Mouse (Mus musculus) thymus, adult 18-20 months (tissue): ENCODE measurements around the gene Cel.

Experiments used
- DNase-seq, 2 experiments: peaks; one replicate each; pipeline ENCODE4 v3.0.0; 2022; ENCODE audit warnings: mixed read lengths in 2 of 2

Gene Cel

DNA sequence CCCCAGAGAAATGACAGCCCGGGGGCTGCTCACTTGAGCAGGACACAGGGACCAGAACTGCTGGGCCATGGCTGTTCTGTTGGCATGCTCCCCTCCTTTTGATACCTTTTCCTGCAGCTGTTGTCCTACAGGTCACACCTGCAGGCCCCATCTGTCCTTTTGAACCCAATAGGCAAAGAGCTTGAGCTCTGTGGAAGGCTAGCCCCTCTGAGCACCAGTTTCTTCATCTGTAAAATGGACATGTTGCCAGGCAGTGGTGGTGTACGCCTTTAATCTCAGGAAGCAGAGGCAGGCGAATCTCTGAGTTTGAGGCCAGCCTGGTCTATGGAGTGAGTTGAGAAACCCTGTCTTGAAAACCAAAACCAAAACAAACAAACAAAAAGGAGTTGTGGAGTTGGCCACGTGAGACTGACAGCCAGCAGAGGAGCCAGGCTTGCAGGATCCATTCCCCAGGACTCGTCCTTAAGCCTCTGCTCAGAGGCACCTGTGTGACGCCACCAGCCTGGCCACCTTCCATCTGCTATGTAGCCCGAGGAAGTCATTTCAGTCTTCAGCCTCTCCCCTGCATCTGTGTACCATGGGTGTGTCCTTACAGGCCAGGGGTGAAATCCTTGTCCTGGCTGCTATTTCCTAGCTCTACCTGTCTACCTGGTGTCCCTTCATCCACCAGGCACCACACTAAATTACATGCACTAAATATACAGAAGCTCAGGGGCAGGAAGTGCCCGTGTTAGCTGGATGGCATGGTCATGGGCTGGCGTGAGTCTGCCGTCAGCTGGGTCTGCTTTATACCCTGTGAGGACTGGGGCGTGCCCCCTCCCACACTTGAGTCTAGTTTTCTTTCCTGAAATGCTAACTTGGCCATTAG, 26.2 kb downstream of the Cel start:
- DNase-seq, result no peak

- DNase-seq, result no peak
These were observed 27.0 kb downstream of the Cel start for GRCm38 (mm10) chr2:28536166-28536565.

DNA sequence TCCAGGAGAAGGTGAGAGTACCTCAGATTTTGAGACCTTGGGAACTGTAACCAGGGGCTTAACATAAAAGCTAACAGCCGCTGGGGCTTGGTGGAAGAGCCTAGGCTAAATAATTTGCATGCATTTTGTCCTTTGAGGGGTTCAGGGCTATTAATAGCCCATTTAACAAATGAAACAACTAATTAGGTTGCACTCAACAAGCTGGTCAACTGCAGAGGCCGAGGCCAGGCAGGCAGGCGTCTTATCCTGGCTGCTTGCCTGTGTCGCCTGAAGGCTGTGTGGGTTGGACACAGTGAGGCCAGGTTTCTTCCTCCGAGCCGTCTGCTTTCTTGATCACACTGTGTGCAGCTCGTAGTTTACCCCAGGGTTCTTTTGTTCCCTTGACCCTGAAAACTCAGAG, 27.6 kb downstream of the Cel start:
- DNase-seq, result no peak

GRCm38 (mm10) chr2:28535263-28535540, 28.0 kb downstream of the Cel start:
- DNase-seq, result no peak

DNA sequence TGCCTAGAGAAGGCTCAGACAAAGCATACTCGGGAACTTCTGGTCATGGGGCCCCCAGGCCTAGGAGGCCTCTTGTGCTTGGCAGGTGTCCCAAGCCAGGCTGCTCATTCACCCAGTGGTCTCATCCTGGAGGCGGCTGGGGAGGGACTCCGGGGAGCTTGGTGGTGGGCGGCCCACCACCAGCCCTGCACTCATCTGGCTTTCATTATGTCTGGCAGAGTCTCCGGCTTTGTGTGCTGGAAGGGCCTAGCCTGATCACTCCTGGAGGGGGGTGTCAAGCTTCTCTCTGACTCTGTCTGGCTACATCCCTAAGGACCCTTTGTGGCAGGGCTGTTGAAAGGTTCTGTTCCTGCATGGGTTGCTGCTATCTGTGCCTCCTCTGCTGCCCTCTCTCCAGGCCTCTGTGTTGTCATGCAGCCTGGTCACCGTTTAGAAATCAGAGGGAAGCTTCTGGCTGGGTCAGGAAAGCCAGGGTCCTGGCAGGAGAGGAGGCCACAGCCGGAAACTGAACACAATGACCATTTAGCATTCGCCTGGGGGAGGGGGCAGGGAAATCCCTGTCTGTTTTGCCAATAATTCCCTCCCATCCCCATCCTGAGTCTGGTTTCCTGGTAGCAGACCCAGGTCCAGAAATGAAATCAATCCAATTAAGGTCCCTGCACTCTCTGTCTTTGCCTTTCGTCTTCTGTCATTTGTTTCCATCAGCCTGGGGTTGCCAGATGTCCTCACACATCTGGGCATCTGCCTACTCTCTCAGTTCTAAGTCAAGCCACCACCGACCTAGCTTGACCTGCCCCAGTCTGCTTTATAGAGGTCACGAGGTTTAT, 28.6 kb downstream of the Cel start:
- DNase-seq, result no peak

- DNase-seq, result no peak
These were observed 29.2 kb downstream of the Cel start for GRCm38 (mm10) chr2:28533901-28534435.

GRCm38 (mm10) chr2:28532938-28533771, 30.0 kb downstream of the Cel start:
- peak; percentile 48 to 63 for DNase-seq

DNA sequence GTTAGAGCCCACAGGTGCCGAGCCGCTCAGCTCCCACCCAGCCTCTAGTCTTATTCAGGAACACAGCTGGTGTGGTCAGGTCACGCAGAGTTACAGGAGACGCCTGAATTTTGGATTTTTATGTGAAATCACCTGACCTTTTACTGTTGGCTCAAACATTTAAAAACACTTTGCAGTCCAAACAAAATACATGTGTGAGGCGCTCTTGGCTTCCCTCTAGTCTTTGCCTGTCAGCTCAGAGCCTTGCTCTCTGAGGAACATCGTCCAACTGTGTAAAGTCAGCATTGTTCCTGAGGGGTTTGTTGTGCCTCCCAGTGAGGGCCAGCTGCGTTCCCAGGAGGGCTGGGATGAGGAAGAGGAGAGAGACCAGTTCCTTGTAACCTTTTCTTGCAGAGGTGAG, 32.9 kb downstream of the Cel start:
- no peak for DNase-seq

DNA sequence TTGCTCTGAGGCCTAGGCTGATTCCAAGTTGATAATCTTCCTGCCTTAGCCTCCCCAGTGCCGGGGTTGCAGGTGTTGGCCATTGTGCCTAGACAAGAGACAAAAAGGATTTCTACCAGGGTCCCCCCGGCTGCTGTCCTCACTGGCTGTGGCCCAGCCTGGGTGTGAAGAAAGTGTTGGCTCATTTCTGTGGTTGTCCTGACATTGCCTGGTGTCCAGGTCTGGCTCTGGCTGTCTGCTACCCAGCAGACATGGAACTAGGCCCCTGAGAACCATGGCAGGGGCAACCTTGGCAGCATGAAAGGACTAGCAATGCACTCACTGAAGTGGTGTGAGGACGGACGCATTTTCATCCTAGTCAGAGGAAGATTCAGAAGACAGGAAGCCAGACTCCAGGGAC, 33.3 kb downstream of the Cel start:
- no peak for DNase-seq

DNA sequence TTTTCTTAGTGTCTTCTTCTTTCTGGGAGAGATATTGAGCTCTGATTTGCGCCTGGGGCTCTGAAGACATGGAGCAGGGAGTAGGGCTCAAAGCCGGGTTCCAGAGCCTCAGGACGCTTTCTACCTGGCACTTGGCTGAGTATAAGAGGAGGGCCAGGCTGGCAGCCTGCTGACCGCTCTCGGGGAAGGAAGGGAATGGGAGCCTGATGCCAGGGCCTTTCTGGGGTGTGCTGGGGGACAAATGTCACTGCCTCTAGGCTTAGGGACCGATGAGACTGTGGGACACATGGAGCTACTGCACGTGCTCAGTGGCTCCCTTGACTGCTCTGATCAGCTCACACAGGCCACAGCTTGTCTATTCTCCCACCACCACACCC, 34.9 kb downstream of the Cel start:
- DNase-seq, result no peak

GRCm38 (mm10) chr2:28527436-28528353, 35.5 kb downstream of the Cel start:
- DNase-seq, result no peak

- no peak for DNase-seq
These were observed 37.0 kb downstream of the Cel start for GRCm38 (mm10) chr2:28525943-28526876.

- DNase-seq, result no peak
These were observed 37.8 kb downstream of the Cel start for GRCm38 (mm10) chr2:28525219-28525942.

GRCm38 (mm10) chr2:28524406-28524805, 38.8 kb downstream of the Cel start:
- no peak for DNase-seq

DNA sequence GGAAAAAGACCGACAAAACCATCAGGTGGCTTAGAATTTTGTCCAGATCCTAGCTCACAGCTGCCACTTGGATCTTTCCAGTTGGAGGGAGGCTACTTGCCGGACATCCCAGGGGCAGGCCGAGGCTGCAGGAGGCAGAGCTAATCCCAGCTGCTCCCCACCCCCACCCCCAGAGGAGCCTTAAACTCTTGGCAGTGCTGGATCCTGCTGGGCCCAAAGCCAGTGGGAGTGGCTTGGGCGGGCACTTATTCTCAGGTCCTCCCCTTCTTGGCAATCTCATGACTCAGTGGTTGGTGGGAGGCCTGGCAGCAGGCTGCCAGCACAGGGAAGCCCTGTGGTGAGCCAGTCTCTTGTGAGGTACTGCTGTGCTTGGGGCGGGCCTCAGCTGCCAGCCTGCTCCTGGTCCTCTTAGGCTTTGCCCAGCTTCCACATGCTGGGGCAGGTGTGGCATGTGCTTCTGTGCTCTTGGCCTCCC, 39.5 kb downstream of the Cel start:
- DNase-seq, result no peak

DNA sequence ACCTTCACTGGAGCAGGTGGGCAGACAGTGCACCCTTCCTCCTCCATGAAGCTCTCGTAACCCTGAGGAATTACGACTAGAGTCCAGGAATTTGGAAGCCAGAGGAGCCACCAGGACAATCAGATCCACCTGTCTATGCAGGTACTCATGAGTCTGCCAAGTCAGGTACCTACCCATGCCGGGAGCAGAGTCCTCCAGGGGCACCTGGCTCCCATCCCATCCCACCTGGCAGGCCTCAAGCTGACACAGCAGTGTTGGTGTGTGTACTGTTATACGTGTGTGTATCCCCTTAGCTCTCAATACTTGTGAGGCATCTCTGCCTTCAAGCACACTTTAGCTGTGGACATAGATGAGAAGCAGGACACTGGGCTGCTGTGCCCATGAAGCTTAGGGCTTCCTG, 41.0 kb downstream of the Cel start:
- no peak for DNase-seq

GRCm38 (mm10) chr2:28521571-28522151, 41.5 kb downstream of the Cel start:
- DNase-seq, result no peak

DNA sequence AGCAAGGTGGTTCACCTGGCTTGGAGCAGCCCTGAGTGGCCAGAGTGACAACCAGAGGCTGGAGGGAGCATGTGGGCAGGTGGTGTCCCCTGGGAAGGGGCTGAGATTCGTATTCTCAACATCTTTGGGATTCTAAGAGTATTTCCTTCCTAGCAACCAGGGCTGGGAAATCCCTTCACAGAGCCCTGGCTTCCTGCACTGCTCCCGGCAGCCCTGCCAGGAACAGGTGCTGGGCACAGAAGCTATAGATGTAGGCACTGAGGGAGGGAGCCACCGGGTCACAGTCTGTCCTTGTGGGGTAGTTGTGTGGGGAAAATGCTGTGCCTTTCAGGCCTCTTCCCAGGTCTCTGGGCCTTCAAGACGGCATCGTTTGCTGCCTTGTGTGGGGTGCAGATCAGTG, 42.6 kb downstream of the Cel start:
- no peak for DNase-seq

GRCm38 (mm10) chr2:28518231-28518630, 45.0 kb downstream of the Cel start:
- peak in 1 of 2 experiments; percentile 35 for DNase-seq
